Mouse (Mus musculus) liver, embryonic 18 days (tissue): ENCODE data around the gene Sh3bp5. TPM values are rescaled to one million over a fixed set of nuclear protein-coding genes. Genes with fewer than 3 reads are reported as not detected.

Experiments used
- polyA plus RNA-seq: library from polyadenylated mRNA; depleted of rRNA; stranded (reverse); fragments of >200 nt; gene quantifications from 2 replicates; pipeline ENCODE4 v1.2.3, GENCODE M21; 2012; rRNA removed

Sh3bp5 gene
- 35.3 and 39.9 TPM in 2 replicates for polyA plus RNA-seq

DNA sequence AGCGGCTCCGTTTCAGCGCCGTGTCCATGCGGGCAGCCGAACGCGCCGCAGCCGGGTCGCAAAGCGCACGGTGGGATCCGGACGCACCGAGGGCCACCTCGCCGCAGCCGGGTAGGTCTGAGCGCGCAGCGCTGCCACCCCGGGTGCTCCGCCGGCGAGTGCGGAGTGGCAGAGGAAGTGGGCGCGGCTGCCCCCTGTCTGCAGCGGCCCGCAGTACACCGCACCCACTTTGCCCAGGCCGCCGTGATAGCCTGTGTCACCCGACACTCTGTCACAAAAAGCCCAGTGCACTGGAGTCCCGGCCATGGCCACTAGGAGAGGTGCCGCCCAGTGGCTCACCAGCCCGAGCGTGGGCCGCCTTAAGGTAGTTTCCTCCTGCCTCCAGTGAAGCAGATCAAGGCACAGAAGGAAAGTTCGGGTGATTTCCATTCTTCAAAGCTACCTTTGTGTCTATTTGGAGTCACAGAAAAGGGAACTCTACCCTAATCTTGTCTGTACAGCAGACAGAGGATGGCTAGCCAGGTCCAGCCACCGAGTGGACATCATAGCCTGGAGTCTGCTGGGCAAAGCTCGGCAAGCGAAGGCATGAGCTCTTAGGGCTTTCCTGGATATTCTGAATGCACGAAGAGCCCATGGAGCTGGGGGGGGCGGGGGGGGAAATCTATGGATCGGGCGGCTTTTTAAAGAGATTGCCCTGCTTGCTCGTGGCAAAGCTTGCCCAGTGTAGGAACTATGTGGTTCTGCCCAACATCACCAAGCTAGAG lies at the start of gene Sh3bp5:
Gene Sh3bp5 (minus strand): TSS at position 149 of the 764 bp plus-strand sequence.

GRCm38 (mm10) chr14:31336369-31337155 lies 99.3 kb downstream of the Sh3bp5 start, which contains the start of gene Capn7:
TSS of gene Capn7 (plus strand) at chr14:31336638.

GRCm38 (mm10) chr14:31323849-31324792 lies 111.8 kb downstream of the Sh3bp5 start, which contains the start of gene Dnah1:
TSS of gene Dnah1 (minus strand) at chr14:31323896.

Other genes with a start within 250 kb of the Sh3bp5 start
- gene Tnnc1, start 227.8 kb downstream of the Sh3bp5 start, polyA plus RNA-seq = 8.8 and 16.5 TPM in 2 replicates
- gene Nisch, start 219.1 kb downstream of the Sh3bp5 start, polyA plus RNA-seq = 112 and 137 TPM in 2 replicates
- 0.13 and 0.20 TPM in 2 replicates for gene Sema3g, start 218.2 kb downstream of the Sh3bp5 start, polyA plus RNA-seq
- 2.7 and 2.8 TPM in 2 replicates for gene Phf7, start 184.8 kb downstream of the Sh3bp5 start, polyA plus RNA-seq
- gene Bap1, start 184.6 kb downstream of the Sh3bp5 start, polyA plus RNA-seq = 20.3 and 22.6 TPM in 2 replicates
- gene Dnah1, start 112.2 kb downstream of the Sh3bp5 start, polyA plus RNA-seq = 0.07 and 0.08 TPM in 2 replicates
- gene Capn7, start 99.4 kb downstream of the Sh3bp5 start, polyA plus RNA-seq = 11.4 and 12.2 TPM in 2 replicates
- 16.4 and 18.5 TPM in 2 replicates for gene Eaf1, start 58.3 kb upstream of the Sh3bp5 start, polyA plus RNA-seq
- 9.9 and 10.5 TPM in 2 replicates for gene Mettl6, start 59.0 kb upstream of the Sh3bp5 start, polyA plus RNA-seq
- gene Colq, start 155.3 kb upstream of the Sh3bp5 start, polyA plus RNA-seq = 0.32 and 0.38 TPM in 2 replicates
- gene Gm49387, start 204.8 kb upstream of the Sh3bp5 start, polyA plus RNA-seq = 0.05 and 0.06 TPM in 2 replicates
- gene Btd, start 204.9 kb upstream of the Sh3bp5 start, polyA plus RNA-seq = 45.8 and 48.2 TPM in 2 replicates
- 180 and 237 TPM in 2 replicates for gene Hacl1, start 205.2 kb upstream of the Sh3bp5 start, polyA plus RNA-seq